Mouse (Mus musculus) midbrain, embryonic 13.5 days (tissue): ENCODE measurements around the gene Trim12c. TPM values are rescaled to one million over a fixed set of nuclear protein-coding genes. Genes with fewer than 3 reads are reported as not detected.
"Not testable (repeated sequence)": the region's sequence is repeated elsewhere in the genome, so short reads cannot be mapped to it uniquely, and the experiment has no call there.

Source experiments
- ATAC-seq: fragments of 200-750 bp; cut with Nextera tagmentation; 2 replicates; pipeline ENCODE4 v1.8.0; 2017; ENCODE audit warnings: mild to moderate bottlenecking, moderate TSS enrichment, moderate library complexity
- H3K27ac ChIP-seq: fragments of 300-500 bp; sonication (generic); 2 replicates; pipeline ENCODE4 v1.5.1; 2015; ENCODE audit warnings: inconsistent platforms, mild to moderate bottlenecking, moderate library complexity
- H3K27me3 ChIP-seq: fragments of 300-500 bp; sonication (generic); 2 replicates; pipeline ENCODE4 v1.6.1; 2015; ENCODE audit warnings: mild to moderate bottlenecking, inconsistent platforms
- H3K36me3 ChIP-seq: fragments of 300-500 bp; sonication (generic); 2 replicates; pipeline ENCODE4 v1.6.1; 2015; ENCODE audit warnings: mild to moderate bottlenecking, inconsistent platforms
- H3K4me1 ChIP-seq: fragments of 300-500 bp; sonication (generic); replicated peaks from 2 replicates; pipeline ENCODE4 v1.6.1; 2015; ENCODE audit warnings: inconsistent platforms
- H3K4me2 ChIP-seq: fragments of 300-500 bp; sonication (generic); replicated peaks from 2 replicates; pipeline ENCODE4 v1.6.1; 2015; ENCODE audit warnings: moderate library complexity, mild to moderate bottlenecking, inconsistent platforms
- H3K4me3 ChIP-seq: fragments of 300-500 bp; sonication (generic); replicated peaks from 2 replicates; pipeline ENCODE4 v1.5.1; 2015; ENCODE audit warnings: mild to moderate bottlenecking, inconsistent platforms
- H3K9ac ChIP-seq: fragments of 300-500 bp; sonication (generic); replicated peaks from 2 replicates; pipeline ENCODE4 v1.6.1; 2015; ENCODE audit warnings: mild to moderate bottlenecking, inconsistent platforms
- H3K9me3 ChIP-seq: fragments of 300-500 bp; sonication (generic); 2 replicates; pipeline ENCODE4 v1.6.1; 2016; ENCODE audit warnings: mild to moderate bottlenecking, inconsistent platforms
- WGBS: fragments of 180-500 bp; shearing (Covaris S2); methylation state at CpG from one replicate; pipeline ENCODE4 v1.1.7; 2015; 5-methylcytosine and 5-hydroxymethylcytosine counted together
- polyA plus RNA-seq: library from polyadenylated mRNA; unstranded; fragments of >200 nt; fragmentation: Nextera tagmentation; extraction: Ambion mirVana; gene quantifications from 2 replicates; pipeline ENCODE4 v1.2.1, GENCODE M21; 2015

Gene Trim12c
- polyA plus RNA-seq, 1 experiment from 2014 or later: 1.5 TPM

DNA sequence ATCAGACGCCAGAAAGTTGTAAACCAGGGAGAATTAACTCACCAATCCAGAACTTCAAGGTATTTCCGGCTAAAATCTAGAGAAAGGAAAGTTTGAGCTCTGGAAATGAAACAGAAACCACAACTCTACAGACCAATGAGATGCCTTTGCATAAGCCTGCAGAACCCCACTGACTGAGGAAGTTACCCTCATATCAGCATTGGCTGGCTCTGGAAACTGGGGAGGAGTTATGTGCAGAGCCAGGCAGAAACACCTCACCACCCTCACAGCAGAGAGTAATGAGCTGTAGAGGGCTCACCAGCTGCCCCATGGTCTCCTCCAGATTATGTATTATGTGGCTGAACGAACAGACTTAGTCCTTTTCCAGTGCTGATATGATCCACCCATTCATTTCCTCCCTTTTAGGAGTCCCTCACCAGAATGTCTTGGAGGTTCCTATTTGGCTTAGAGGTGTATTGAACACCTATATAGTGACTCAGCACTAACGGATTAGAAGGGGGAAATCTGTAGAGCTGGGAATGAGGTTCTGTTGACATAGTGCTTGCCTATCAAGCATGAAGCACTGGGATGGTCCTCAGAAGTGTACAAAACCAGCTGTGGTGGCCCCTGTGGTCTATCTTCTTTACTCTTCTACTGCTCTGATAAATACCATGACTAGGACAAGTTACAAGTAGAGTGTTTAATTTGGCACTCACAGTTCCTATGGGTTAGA, 37.6 kb downstream of the Trim12c start, which contains the start of gene Trim12a:
Gene Trim12a, minus strand, starts transcription at position 98 of the 712 bp plus-strand sequence.
- not testable (repeated sequence) for H3K9me3 ChIP-seq, H3K9ac ChIP-seq, H3K27me3 ChIP-seq, H3K27ac ChIP-seq, H3K36me3 ChIP-seq, H3K4me1 ChIP-seq
- Histone ChIP-seq H3K4me2 (peak within 1 kb of the TSS; percentile 37), H3K4me3 (peak within 1 kb of the TSS; percentile 20)
- 0 out of 2 replicates have a peak, but pooled peaks have one; percentile 43 for ATAC-seq
- whole genome bisulfite sequencing: 26% methylated on average over 4 of the region's 4 CpGs

- Histone ChIP-seq H3K9ac (no peak overlapping the region), H3K27me3 (no peaks in the 10 kb centered on the region), H3K4me3 (peak overlapping the region; percentile 20), H3K4me2 (peak overlapping the region; percentile 37), H3K27ac (no peak overlapping the region), H3K4me1 (no peaks in the 10 kb centered on the region), H3K36me3 (no peaks in the 10 kb centered on the region), H3K9me3 (no peaks in the 10 kb centered on the region)
- WGBS: 16% methylated on average over 15 of the region's 15 CpGs
- no peak for ATAC-seq
These were observed 38.3 kb downstream of the Trim12c start for GRCm38 (mm10) chr7:104314796-104315353.

DNA sequence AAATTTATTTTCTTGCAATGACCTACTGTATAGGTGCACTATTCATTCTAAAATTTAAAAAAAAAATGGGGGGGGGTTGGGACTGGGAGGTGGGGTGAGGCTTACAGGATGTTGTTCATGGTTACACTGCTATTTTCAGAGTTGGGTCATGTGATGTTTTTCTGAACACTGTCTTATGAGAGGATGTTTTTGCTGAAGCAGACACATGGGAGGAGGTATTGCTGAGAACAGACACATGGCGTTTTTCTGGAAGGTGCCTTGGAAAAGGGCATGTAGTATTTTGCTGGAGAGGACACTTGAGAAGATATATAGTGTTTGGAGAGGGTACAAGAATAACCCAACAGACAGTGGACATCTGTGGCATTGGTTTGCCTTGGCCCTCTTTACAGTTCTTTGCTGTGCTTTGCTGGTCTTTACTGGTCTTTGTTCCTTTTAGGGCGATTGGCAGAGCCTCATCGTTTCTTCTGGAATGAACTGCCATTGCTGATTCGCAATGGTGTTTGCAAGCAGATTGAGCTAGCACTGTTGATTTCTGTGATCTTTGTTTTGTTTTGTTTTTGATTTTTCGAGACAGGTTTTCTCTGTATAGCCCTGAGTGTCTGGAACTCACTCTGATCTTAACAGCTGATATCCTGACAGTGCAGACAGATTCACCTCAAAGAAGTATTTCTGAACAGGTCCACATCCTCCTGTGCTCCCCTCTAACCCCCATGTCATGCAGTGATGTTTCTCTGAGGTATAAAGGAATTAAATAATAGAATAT, 61.3 kb downstream of the Trim12c start:
- H3K4me1 ChIP-seq: no peaks in the 10 kb centered on the region
- H3K4me3 ChIP-seq: no peak overlapping the region
- 83% methylated on average over 5 of the region's 5 CpGs for WGBS
- no peak overlapping the region for H3K4me2 ChIP-seq
- no peak overlapping the region for H3K9ac ChIP-seq
- ATAC-seq: no peak
- no peaks in the 10 kb centered on the region for H3K36me3 ChIP-seq
- no peak overlapping the region for H3K27ac ChIP-seq
- no peaks in the 10 kb centered on the region for H3K27me3 ChIP-seq
- H3K9me3 ChIP-seq: no peaks in the 10 kb centered on the region

GRCm38 (mm10) chr7:104290641-104291040, 62.5 kb downstream of the Trim12c start:
- H3K4me2 ChIP-seq: no peak overlapping the region
- H3K36me3 ChIP-seq: no peaks in the 10 kb centered on the region
- no peak overlapping the region for H3K9ac ChIP-seq
- no peaks in the 10 kb centered on the region for H3K27me3 ChIP-seq
- no peak overlapping the region for H3K4me3 ChIP-seq
- no peak overlapping the region for H3K27ac ChIP-seq
- 90% methylated on average over 1 of the region's 1 CpGs for WGBS
- H3K4me1 ChIP-seq: no peaks in the 10 kb centered on the region
- no peak for ATAC-seq
- H3K9me3 ChIP-seq: no peaks in the 10 kb centered on the region

Other genes with a start within 250 kb of the Trim12c start
- not detected in 2 replicates for gene Olfr646, start 248.5 kb downstream of the Trim12c start, polyA plus RNA-seq
- not detected in 2 replicates for gene Ubqln5, start 223.5 kb downstream of the Trim12c start, polyA plus RNA-seq
- gene Olfr643, start 216.0 kb downstream of the Trim12c start, polyA plus RNA-seq: not detected in 2 replicates
- gene Ubqln3, start 210.1 kb downstream of the Trim12c start, polyA plus RNA-seq: not detected in 2 replicates
- gene Ubqlnl, start 202.8 kb downstream of the Trim12c start, polyA plus RNA-seq: not detected in 2 replicates
- gene Olfm5, start 188.5 kb downstream of the Trim12c start, polyA plus RNA-seq: not detected in 2 replicates
- gene Olfr648, start 170.0 kb downstream of the Trim12c start, polyA plus RNA-seq: 0.26 and 0.46 TPM in 2 replicates
- gene Olfr649, start 157.4 kb downstream of the Trim12c start, polyA plus RNA-seq: not detected in 2 replicates
- 0.32 and 0.59 TPM in 2 replicates for gene Trim6, start 134.6 kb downstream of the Trim12c start, polyA plus RNA-seq
- gene Trim34a, start 108.9 kb downstream of the Trim12c start, polyA plus RNA-seq: 0.46 and 0.75 TPM in 2 replicates
- not detected in 2 replicates for gene Trim5, start 65.3 kb downstream of the Trim12c start, polyA plus RNA-seq
- 1.4 and 2.0 TPM in 2 replicates for gene Trim12a, start 37.9 kb downstream of the Trim12c start, polyA plus RNA-seq
- not detected in 2 replicates for gene Trim34b, start 23.9 kb downstream of the Trim12c start, polyA plus RNA-seq
- not detected in 2 replicates for gene Trim30b, start 16.5 kb upstream of the Trim12c start, polyA plus RNA-seq
- gene Trim30c, start 47.5 kb upstream of the Trim12c start, polyA plus RNA-seq: not detected in 2 replicates
- gene Trim30a, start 111.8 kb upstream of the Trim12c start, polyA plus RNA-seq: 0.26 and 0.70 TPM in 2 replicates
- 0.05 and 0.27 TPM in 2 replicates for gene Trim30d, start 154.5 kb upstream of the Trim12c start, polyA plus RNA-seq
- gene Olfr651, start 196.8 kb upstream of the Trim12c start, polyA plus RNA-seq: not detected in 2 replicates
- not detected in 2 replicates for gene Olfr652, start 207.5 kb upstream of the Trim12c start, polyA plus RNA-seq
- gene Olfr653, start 224.0 kb upstream of the Trim12c start, polyA plus RNA-seq: not detected in 2 replicates
- not detected in 2 replicates for gene Olfr654, start 233.7 kb upstream of the Trim12c start, polyA plus RNA-seq
- not detected in 2 replicates for gene Olfr655, start 248.4 kb upstream of the Trim12c start, polyA plus RNA-seq